Mouse (Mus musculus) liver, embryonic 14.5 days (tissue): ENCODE results near the gene Lrrc27.

ENCODE experiments used
- CTCF ChIP-seq: IDR thresholded peaks from 2 replicates; pipeline ENCODE4 v1.5.1; 2016; ENCODE audit warnings: antibody characterized with exemption, low read depth, control low read depth
- EP300 ChIP-seq: IDR thresholded peaks from 2 replicates; pipeline ENCODE4 v1.6.1; 2016; ENCODE audit warnings: antibody characterized with exemption, low read depth

GRCm38 (mm10) chr7:139186436-139186835 is 26.4 kb upstream of the Lrrc27 start:
- no peak for TF ChIP-seq EP300
- no peak for TF ChIP-seq CTCF
